Mouse (Mus musculus): ENCODE results near the gene Metap1d.

DNA sequence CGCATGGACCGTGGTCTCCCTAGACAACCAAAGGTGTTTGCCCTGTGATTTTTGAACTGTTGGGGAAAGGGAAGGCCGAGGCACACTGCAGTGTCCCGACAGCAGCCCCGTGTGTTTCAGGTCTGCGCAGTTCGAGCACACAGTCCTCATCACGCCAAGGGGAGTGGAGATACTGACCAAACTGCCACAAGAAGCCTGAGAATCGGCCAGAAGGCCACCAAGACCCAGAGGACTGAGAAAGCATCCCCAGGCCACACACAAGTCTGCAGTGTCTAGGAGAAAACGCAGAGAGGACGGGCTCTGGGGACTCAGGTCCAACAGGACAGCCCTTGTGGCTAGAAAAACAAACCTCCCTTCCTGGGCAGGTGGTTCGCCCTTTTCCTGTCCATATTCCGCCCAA is 71.7 kb downstream of the Metap1d start:
- TF ChIP-seq CTCF (IDR thresholded peaks at IDR 0.05; ENCODE audit: extremely low read depth, insufficient read depth, low read length) (no peak), POLR2A (IDR thresholded peaks at IDR 0.05; ENCODE audit: extremely low read depth, insufficient read depth, low read length) (no peak)

All from cortical plate, adult 2 months (tissue).